Mouse (Mus musculus) lung, postnatal 0 days (tissue): ENCODE data around the gene Gm14391.
"Not testable (repeated sequence)": the region's sequence is repeated elsewhere in the genome, so short reads cannot be mapped to it uniquely, and the experiment has no call there.

Source experiments
- CTCF ChIP-seq: IDR thresholded peaks from 2 replicates; pipeline ENCODE4 v1.5.1; 2016; ENCODE audit warnings: antibody characterized with exemption, mild to moderate bottlenecking
- EP300 ChIP-seq: IDR thresholded peaks from 2 replicates; pipeline ENCODE4 v1.6.1; 2016; ENCODE audit warnings: antibody characterized with exemption, mild to moderate bottlenecking, control low read depth

- not testable (repeated sequence) for TF ChIP-seq CTCF, EP300
Observed at GRCm38 (mm10) chr2:175172906-175173595, 33.7 kb downstream of the Gm14391 start.
